Mouse (Mus musculus) lung, postnatal 0 days (tissue): Measurements from ENCODE around the gene Bloc1s5.

Experiments used
- CTCF ChIP-seq: IDR thresholded peaks from 2 replicates; pipeline ENCODE4 v1.5.1; 2016; ENCODE audit warnings: antibody characterized with exemption, mild to moderate bottlenecking
- EP300 ChIP-seq: IDR thresholded peaks from 2 replicates; pipeline ENCODE4 v1.6.1; 2016; ENCODE audit warnings: antibody characterized with exemption, mild to moderate bottlenecking, control low read depth

DNA sequence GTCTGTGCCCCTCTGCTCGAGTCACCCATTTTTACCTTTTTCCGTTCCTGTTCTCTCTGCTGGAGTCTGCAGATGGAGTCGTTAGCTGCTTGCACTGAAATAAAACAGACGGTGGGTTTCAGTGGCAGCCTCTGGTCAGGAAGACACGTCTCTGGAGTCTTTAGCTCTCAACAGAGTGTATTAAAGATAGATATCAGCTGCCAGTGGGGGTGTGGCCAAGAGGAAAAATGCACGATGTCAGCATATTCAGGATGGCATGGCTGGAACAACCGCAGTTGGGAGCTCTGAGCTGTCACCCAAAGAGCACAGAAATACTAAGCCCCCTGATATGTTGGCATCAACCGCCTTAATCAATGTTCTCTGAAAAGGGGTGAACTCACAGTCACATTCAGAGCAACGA, 22.3 kb downstream of the Bloc1s5 start:
- TF ChIP-seq CTCF (no peak), EP300 (no peak)
